Mouse (Mus musculus): ENCODE results near the gene Pga5. TPM values are rescaled to one million over a fixed set of nuclear protein-coding genes. Genes with fewer than 3 reads are reported as not detected.

Gene Pga5
- polyA plus RNA-seq, 1 experiment from 2014 or later = not detected

DNA sequence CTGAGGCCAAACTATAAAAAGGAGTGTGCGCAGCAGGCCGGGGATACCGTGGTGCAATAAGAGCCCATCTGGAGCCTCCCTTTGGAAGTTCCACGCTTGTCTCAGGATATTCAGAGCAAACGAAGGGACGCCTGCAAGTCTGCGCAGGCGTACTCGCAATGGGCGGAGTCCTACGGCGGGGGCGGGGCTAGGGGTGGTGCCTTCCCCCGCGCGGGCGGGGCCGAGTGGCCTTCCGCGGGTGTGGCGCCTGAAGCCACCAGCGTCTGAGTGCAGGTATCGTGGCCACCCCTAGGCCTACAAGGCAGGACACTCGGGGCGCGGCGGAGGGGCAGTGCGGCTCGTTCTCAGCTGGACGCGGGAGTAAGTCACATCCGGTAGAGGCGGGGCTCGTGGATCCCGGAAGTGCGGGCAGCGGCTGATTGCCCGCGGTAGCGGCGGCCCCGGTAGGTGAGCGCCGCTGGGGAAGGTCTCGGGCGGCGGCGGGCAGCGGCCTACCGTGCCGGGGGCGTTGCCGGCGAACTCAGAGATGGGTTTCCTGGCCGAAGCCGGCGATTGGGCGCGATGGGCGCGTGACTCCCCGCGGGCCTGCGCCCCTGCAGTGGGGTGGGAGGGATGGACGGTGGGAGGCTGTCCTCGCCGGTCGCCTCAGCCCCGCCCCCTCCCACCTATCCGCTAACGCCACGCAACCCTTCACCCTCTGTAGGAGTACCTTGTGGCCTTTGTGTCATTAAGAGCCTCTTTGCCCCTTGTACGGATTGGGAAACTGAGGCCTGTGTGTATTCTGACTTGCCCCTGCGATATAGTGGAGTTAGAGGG, 10.9 kb upstream of the Pga5 start, which contains the start of gene Vps37c:
Gene Vps37c (plus strand): TSS at position 199 of the 816 bp plus-strand sequence.
- peak; percentile 96 for ATAC-seq (replicated peaks; ENCODE audit: low FRiP score, low TSS enrichment, low read depth)
- peak within 1 kb of the TSS; percentile 75 for H3K4me3 ChIP-seq (ENCODE audit: low read depth, low read length)
- H3K36me3 ChIP-seq (ENCODE audit: control insufficient read depth, insufficient read depth, low read length) = no peaks in the 10 kb centered on the region
- peak within 1 kb of the TSS; percentile 73 for H3K4me2 ChIP-seq (ENCODE audit: low read length)
- peak; percentile 100 for DNase-seq (ENCODE audit: low spot score)
- peak within 1 kb of the TSS; percentile 93 for H3K27ac ChIP-seq (ENCODE audit: low read depth)
- no peaks in the 10 kb centered on the region for H3K27me3 ChIP-seq (replicated peaks; ENCODE audit: control insufficient read depth, insufficient read depth, low read length)
- no peaks in the 10 kb centered on the region for H3K9me3 ChIP-seq (ENCODE audit: control insufficient read depth, low read length)
- under 1% methylated on average over 69 of the region's 74 CpGs for WGBS
- H3K9ac ChIP-seq (ENCODE audit: low read length) = peak within 1 kb of the TSS; percentile 87
- peaks cover 30% of the 10 kb centered on the region for H3K4me1 ChIP-seq (replicated peaks; ENCODE audit: control insufficient read depth, insufficient read depth, low read length)

DNA sequence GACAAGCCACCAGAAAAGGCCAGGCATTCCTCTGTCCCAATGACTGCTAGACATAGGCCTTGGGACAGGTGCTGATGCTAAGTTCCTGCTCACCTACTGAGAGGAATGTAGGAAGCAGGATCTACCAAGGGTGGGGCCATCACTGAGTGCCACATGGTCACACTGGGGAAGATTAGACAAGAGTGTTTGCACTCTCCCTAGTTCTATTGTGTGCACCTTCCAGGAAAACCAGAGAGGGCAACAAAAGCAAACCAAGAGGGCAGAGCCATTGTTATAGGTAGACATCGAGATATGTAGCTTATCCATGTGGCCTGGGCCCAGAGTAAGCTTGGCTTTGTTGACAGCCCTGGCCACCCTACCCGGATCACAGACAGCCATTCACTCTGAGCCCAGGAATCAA, 7.9 kb upstream of the Pga5 start:
- H3K9me3 ChIP-seq (ENCODE audit: control insufficient read depth, low read length) = no peaks in the 10 kb centered on the region
- H3K4me1 ChIP-seq (replicated peaks; ENCODE audit: control insufficient read depth, insufficient read depth, low read length) = peaks cover 22% of the 10 kb centered on the region
- H3K27me3 ChIP-seq (replicated peaks; ENCODE audit: control insufficient read depth, insufficient read depth, low read length) = no peaks in the 10 kb centered on the region
- DNase-seq (ENCODE audit: low spot score) (no peak), ATAC-seq (replicated peaks; ENCODE audit: low FRiP score, low TSS enrichment, low read depth) (no peak)
- H3K27ac ChIP-seq (ENCODE audit: low read depth) = no peak overlapping the region
- no peak overlapping the region for H3K9ac ChIP-seq (ENCODE audit: low read length)
- H3K4me2 ChIP-seq (ENCODE audit: low read length) = no peak overlapping the region
- no peak overlapping the region for H3K4me3 ChIP-seq (ENCODE audit: low read depth, low read length)
- WGBS = 67% methylated on average over 2 of the region's 2 CpGs
- H3K36me3 ChIP-seq (ENCODE audit: control insufficient read depth, insufficient read depth, low read length) = no peaks in the 10 kb centered on the region

- Histone ChIP-seq H3K27ac (ENCODE audit: low read depth) (no peak overlapping the region), H3K9ac (ENCODE audit: low read length) (no peak overlapping the region), H3K27me3 (replicated peaks; ENCODE audit: control insufficient read depth, insufficient read depth, low read length) (no peaks in the 10 kb centered on the region), H3K4me2 (ENCODE audit: low read length) (no peak overlapping the region), H3K4me3 (ENCODE audit: low read depth, low read length) (no peak overlapping the region), H3K36me3 (ENCODE audit: control insufficient read depth, insufficient read depth, low read length) (no peaks in the 10 kb centered on the region), H3K4me1 (replicated peaks; ENCODE audit: control insufficient read depth, insufficient read depth, low read length) (peaks cover 16% of the 10 kb centered on the region), H3K9me3 (ENCODE audit: control insufficient read depth, low read length) (no peaks in the 10 kb centered on the region)
- no peak for DNase-seq (ENCODE audit: low spot score)
- 91% methylated on average over 9 of the region's 9 CpGs for WGBS
- ATAC-seq (replicated peaks; ENCODE audit: low FRiP score, low TSS enrichment, low read depth) = no peak
Measured at GRCm38 (mm10) chr19:10685081-10685480, 7.2 kb upstream of the Pga5 start.

DNA sequence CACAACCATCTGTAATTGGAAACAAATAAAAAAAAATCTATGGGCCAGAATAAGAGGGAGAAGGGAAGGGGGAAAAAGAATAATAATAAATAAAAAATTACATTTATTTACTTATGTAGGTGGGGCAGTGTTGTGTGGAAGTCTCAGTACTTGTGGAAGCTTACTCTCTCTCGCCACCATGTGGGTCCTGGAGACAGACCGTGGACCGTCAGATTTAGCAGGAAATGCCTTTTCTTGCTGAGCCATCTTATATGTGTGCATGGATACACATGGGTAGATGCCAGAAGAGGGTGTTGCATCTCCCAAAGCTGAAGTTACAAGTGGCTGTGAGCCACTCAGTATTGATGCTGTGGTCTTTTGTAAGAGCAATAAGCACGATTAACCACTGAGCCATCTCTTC, 3.7 kb upstream of the Pga5 start:
- Histone ChIP-seq H3K27me3 (replicated peaks; ENCODE audit: control insufficient read depth, insufficient read depth, low read length) (no peaks in the 10 kb centered on the region), H3K4me3 (ENCODE audit: low read depth, low read length) (no peak overlapping the region), H3K36me3 (ENCODE audit: control insufficient read depth, insufficient read depth, low read length) (no peaks in the 10 kb centered on the region), H3K9me3 (ENCODE audit: control insufficient read depth, low read length) (no peaks in the 10 kb centered on the region), H3K27ac (ENCODE audit: low read depth) (no peak overlapping the region), H3K4me2 (ENCODE audit: low read length) (no peak overlapping the region), H3K4me1 (replicated peaks; ENCODE audit: control insufficient read depth, insufficient read depth, low read length) (no peaks in the 10 kb centered on the region), H3K9ac (ENCODE audit: low read length) (no peak overlapping the region)
- 57% methylated on average over 4 of the region's 4 CpGs for WGBS
- ATAC-seq (replicated peaks; ENCODE audit: low FRiP score, low TSS enrichment, low read depth) (no peak), DNase-seq (ENCODE audit: low spot score) (no peak)

DNA sequence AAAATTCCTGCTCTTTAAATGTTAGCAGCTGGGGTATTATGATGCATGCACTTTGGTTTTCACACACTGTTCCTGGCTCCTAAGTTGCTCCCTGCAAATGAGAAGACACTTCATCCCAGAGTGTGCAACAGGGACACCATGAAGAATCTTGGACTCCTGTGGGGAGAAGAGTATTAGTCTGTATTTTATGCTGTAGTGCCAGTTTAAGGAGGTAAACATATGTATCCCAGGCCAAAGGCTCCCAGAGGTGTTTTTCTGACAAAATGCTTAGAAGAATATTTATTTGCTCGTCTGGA, 849 bp upstream of the Pga5 start:
- 59% methylated on average over 1 of the region's 1 CpGs for WGBS
- ATAC-seq (replicated peaks; ENCODE audit: low FRiP score, low TSS enrichment, low read depth) = no peak

DNA sequence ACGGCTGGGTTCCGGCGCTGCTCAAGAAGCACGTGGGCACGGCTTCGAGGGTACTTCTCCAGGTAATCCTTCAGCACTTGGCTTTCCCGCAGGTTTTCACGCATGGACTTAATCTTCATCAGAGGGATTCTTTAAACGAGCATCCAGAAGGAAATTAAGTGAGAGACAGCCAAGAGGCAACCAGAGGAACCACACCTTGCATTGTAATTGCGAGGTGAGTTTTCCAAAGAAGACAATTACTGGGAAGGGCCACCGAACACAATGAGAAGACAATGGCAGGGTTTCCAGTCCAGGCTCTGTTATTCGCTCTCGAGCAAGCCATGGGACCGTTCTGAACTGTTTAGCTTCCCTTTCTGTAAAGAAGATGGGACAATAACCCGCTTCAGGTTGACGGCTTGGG, 1.2 kb downstream of the Pga5 start:
- H3K36me3 ChIP-seq (ENCODE audit: control insufficient read depth, insufficient read depth, low read length) = no peaks in the 10 kb centered on the region
- no peak for ATAC-seq (replicated peaks; ENCODE audit: low FRiP score, low TSS enrichment, low read depth)
- no peak overlapping the region for H3K9ac ChIP-seq (ENCODE audit: low read length)
- no peak for DNase-seq (ENCODE audit: low spot score)
- H3K27me3 ChIP-seq (replicated peaks; ENCODE audit: control insufficient read depth, insufficient read depth, low read length) = no peaks in the 10 kb centered on the region
- 85% methylated on average over 16 of the region's 16 CpGs for WGBS
- no peak overlapping the region for H3K4me3 ChIP-seq (ENCODE audit: low read depth, low read length)
- H3K4me2 ChIP-seq (ENCODE audit: low read length) = no peak overlapping the region
- no peaks in the 10 kb centered on the region for H3K4me1 ChIP-seq (replicated peaks; ENCODE audit: control insufficient read depth, insufficient read depth, low read length)
- no peak overlapping the region for H3K27ac ChIP-seq (ENCODE audit: low read depth)
- H3K9me3 ChIP-seq (ENCODE audit: control insufficient read depth, low read length) = no peaks in the 10 kb centered on the region

More for the DNA sequence above, 849 bp upstream of the Pga5 start:
- Histone ChIP-seq H3K36me3 (ENCODE audit: control insufficient read depth, insufficient read depth, low read length) (no peaks in the 10 kb centered on the region), H3K4me2 (ENCODE audit: low read length) (no peak overlapping the region), H3K27me3 (replicated peaks; ENCODE audit: control insufficient read depth, insufficient read depth, low read length) (no peaks in the 10 kb centered on the region), H3K4me3 (ENCODE audit: low read depth, low read length) (no peak overlapping the region), H3K4me1 (replicated peaks; ENCODE audit: control insufficient read depth, insufficient read depth, low read length) (no peaks in the 10 kb centered on the region), H3K9ac (ENCODE audit: low read length) (no peak overlapping the region), H3K9me3 (ENCODE audit: control insufficient read depth, low read length) (no peaks in the 10 kb centered on the region), H3K27ac (ENCODE audit: low read depth) (no peak overlapping the region)
- DNase-seq (ENCODE audit: low spot score) = no peak

- 46% methylated on average over 1 of the region's 1 CpGs for WGBS
- no peak for DNase-seq (ENCODE audit: low spot score)
Measured at GRCm38 (mm10) chr19:10673275-10673674, 4.6 kb downstream of the Pga5 start.

GRCm38 (mm10) chr19:10671854-10672417, 5.9 kb downstream of the Pga5 start:
- 0 out of 2 replicates have a peak, but pooled peaks have one; percentile 41 for ATAC-seq (replicated peaks; ENCODE audit: low FRiP score, low TSS enrichment, low read depth)
- WGBS = 52% methylated on average over 9 of the region's 9 CpGs
- Histone ChIP-seq H3K4me1 (replicated peaks; ENCODE audit: control insufficient read depth, insufficient read depth, low read length) (no peaks in the 10 kb centered on the region), H3K9me3 (ENCODE audit: control insufficient read depth, low read length) (no peaks in the 10 kb centered on the region), H3K27ac (ENCODE audit: low read depth) (no peak overlapping the region), H3K36me3 (ENCODE audit: control insufficient read depth, insufficient read depth, low read length) (no peaks in the 10 kb centered on the region), H3K9ac (ENCODE audit: low read length) (no peak overlapping the region), H3K4me2 (ENCODE audit: low read length) (no peak overlapping the region), H3K27me3 (replicated peaks; ENCODE audit: control insufficient read depth, insufficient read depth, low read length) (no peaks in the 10 kb centered on the region), H3K4me3 (ENCODE audit: low read depth, low read length) (no peak overlapping the region)
- DNase-seq (ENCODE audit: low spot score) = no peak

More at GRCm38 (mm10) chr19:10673275-10673674, 4.6 kb downstream of the Pga5 start:
- Histone ChIP-seq H3K4me2 (ENCODE audit: low read length) (no peak overlapping the region), H3K4me1 (replicated peaks; ENCODE audit: control insufficient read depth, insufficient read depth, low read length) (no peaks in the 10 kb centered on the region), H3K9me3 (ENCODE audit: control insufficient read depth, low read length) (no peaks in the 10 kb centered on the region), H3K36me3 (ENCODE audit: control insufficient read depth, insufficient read depth, low read length) (no peaks in the 10 kb centered on the region), H3K27me3 (replicated peaks; ENCODE audit: control insufficient read depth, insufficient read depth, low read length) (no peaks in the 10 kb centered on the region), H3K27ac (ENCODE audit: low read depth) (no peak overlapping the region), H3K9ac (ENCODE audit: low read length) (no peak overlapping the region), H3K4me3 (ENCODE audit: low read depth, low read length) (no peak overlapping the region)
- ATAC-seq (replicated peaks; ENCODE audit: low FRiP score, low TSS enrichment, low read depth) = no peak

DNA sequence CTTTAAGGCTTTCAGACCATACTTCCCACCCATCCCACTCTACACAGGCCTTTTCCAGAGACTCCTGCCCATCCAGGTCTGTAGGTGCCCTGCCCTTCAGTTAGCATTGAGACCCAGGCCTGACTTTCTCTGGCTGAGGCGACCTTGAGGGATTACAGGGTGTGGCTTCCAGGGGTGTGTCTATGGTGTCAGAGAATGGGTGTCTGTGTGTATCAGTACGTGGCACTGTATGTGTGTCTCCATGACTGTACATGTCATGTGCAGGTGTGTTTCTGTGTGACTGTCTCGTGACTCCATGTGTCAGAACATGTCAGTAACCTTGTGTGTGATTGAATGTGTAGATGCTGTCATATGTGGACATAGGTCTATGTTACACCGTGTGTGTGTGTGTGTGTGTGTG, 6.6 kb downstream of the Pga5 start:
- Histone ChIP-seq H3K4me2 (ENCODE audit: low read length) (no peak overlapping the region), H3K4me3 (ENCODE audit: low read depth, low read length) (no peak overlapping the region), H3K4me1 (replicated peaks; ENCODE audit: control insufficient read depth, insufficient read depth, low read length) (no peaks in the 10 kb centered on the region), H3K27ac (ENCODE audit: low read depth) (no peak overlapping the region), H3K9me3 (ENCODE audit: control insufficient read depth, low read length) (no peaks in the 10 kb centered on the region), H3K27me3 (replicated peaks; ENCODE audit: control insufficient read depth, insufficient read depth, low read length) (no peaks in the 10 kb centered on the region), H3K36me3 (ENCODE audit: control insufficient read depth, insufficient read depth, low read length) (no peaks in the 10 kb centered on the region), H3K9ac (ENCODE audit: low read length) (no peak overlapping the region)
- DNase-seq (ENCODE audit: low spot score) (no peak), ATAC-seq (replicated peaks; ENCODE audit: low FRiP score, low TSS enrichment, low read depth) (no peak)
- WGBS = 86% methylated on average over 4 of the region's 4 CpGs

Measured in intestine, embryonic 14.5 days (tissue).